Mouse (Mus musculus): ENCODE measurements around the gene Col8a1. TPM values are rescaled to one million over a fixed set of nuclear protein-coding genes. Genes with fewer than 3 reads are reported as not detected.

Col8a1 gene
- polyA plus RNA-seq, 1 experiment: 0.84 TPM

- H3K4me3 ChIP-seq (ENCODE audit: insufficient read depth, low read length): no peak overlapping the region
- no peak overlapping the region for H3K27ac ChIP-seq (ENCODE audit: insufficient read depth, low read depth, low read length)
- H3K4me1 ChIP-seq (ENCODE audit: control insufficient read depth, insufficient read depth, low read length): no peaks in the 10 kb centered on the region
- TF ChIP-seq CTCF (IDR thresholded peaks at IDR 0.05; ENCODE audit: low read depth, low read length): no peak
- TF ChIP-seq POLR2A (IDR thresholded peaks at IDR 0.05; ENCODE audit: borderline replicate concordance, low read depth, low read length): no peak
Measured at GRCm38 (mm10) chr16:57748093-57748492, 6.4 kb downstream of the Col8a1 start.

DNA sequence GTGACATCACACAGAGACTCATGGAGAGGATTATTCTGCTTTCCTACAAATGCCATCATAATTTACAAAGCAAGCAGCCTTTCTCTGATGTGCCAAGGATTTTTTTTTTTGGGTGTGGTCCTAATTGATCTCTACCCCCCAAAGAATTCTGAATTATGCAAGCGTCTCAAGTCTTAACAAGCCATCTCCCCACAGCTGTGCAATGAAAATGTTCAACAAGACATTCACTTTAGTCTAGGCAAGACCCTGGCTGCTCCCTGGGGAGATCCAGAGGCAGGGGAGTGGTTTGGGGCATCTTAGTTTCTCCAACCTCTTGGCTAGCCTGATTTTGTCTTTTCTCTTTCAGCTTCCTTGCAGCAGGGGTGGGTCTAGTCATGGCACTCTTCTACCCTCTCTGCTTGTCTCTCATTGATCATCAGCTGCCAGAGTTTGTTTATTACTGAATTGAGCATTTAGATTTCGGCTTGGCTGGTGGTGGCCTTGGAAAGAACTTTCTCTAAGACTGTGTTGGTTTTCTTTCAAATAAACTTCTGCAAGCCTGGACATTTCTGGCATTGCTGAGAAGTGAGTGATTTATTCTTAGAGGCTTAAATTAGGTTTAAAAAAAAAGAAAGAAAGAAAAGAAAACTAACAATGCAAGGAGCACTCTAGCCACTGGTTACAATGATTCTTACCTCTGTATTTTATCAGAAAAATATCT, 7.0 kb downstream of the Col8a1 start:
- TF ChIP-seq POLR2A (IDR thresholded peaks at IDR 0.05; ENCODE audit: borderline replicate concordance, low read depth, low read length): no peak
- TF ChIP-seq CTCF (IDR thresholded peaks at IDR 0.05; ENCODE audit: low read depth, low read length): no peak
- Histone ChIP-seq H3K27ac (ENCODE audit: insufficient read depth, low read depth, low read length) (no peak overlapping the region), H3K4me3 (ENCODE audit: insufficient read depth, low read length) (no peak overlapping the region), H3K4me1 (ENCODE audit: control insufficient read depth, insufficient read depth, low read length) (no peaks in the 10 kb centered on the region)

GRCm38 (mm10) chr16:57740169-57740568, 14.4 kb downstream of the Col8a1 start:
- no peak overlapping the region for H3K4me3 ChIP-seq (ENCODE audit: insufficient read depth, low read length)
- TF ChIP-seq CTCF (IDR thresholded peaks at IDR 0.05; ENCODE audit: low read depth, low read length): no peak
- TF ChIP-seq POLR2A (IDR thresholded peaks at IDR 0.05; ENCODE audit: borderline replicate concordance, low read depth, low read length): no peak
- no peak overlapping the region for H3K27ac ChIP-seq (ENCODE audit: insufficient read depth, low read depth, low read length)
- H3K4me1 ChIP-seq (ENCODE audit: control insufficient read depth, insufficient read depth, low read length): no peaks in the 10 kb centered on the region

- TF ChIP-seq CTCF (IDR thresholded peaks at IDR 0.05; ENCODE audit: low read depth, low read length) (no peak), POLR2A (IDR thresholded peaks at IDR 0.05; ENCODE audit: borderline replicate concordance, low read depth, low read length) (no peak)
- H3K27ac ChIP-seq (ENCODE audit: insufficient read depth, low read depth, low read length): no peak overlapping the region
- H3K4me3 ChIP-seq (ENCODE audit: insufficient read depth, low read length): no peak overlapping the region
- H3K4me1 ChIP-seq (ENCODE audit: control insufficient read depth, insufficient read depth, low read length): no peaks in the 10 kb centered on the region
Measured at GRCm38 (mm10) chr16:57734942-57735341, 19.6 kb downstream of the Col8a1 start.

- Histone ChIP-seq H3K4me1 (ENCODE audit: control insufficient read depth, insufficient read depth, low read length) (no peaks in the 10 kb centered on the region), H3K27ac (ENCODE audit: insufficient read depth, low read depth, low read length) (no peak overlapping the region), H3K4me3 (ENCODE audit: insufficient read depth, low read length) (no peak overlapping the region)
- TF ChIP-seq POLR2A (IDR thresholded peaks at IDR 0.05; ENCODE audit: borderline replicate concordance, low read depth, low read length) (no peak), CTCF (IDR thresholded peaks at IDR 0.05; ENCODE audit: low read depth, low read length) (no peak)
Measured at GRCm38 (mm10) chr16:57733545-57733944, 21.0 kb downstream of the Col8a1 start.

DNA sequence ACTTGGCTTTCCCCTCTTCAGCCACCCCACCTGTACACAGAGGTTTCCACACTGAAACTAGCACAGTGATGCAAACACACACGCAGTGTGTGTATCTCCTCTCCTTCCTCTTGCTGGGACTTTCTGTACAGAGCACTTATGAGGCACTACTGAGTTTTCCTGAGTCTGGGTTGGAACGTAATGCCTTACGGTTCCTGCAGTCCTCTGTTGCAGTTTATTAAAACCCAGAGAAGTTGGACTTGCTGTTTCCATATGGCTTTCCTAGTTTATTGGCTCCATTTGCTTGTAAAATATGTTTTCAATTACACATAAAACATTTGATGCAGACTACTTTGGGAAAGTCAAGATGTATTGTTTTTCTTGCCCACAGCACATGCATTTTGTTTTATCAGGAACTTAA, 21.4 kb downstream of the Col8a1 start:
- no peak overlapping the region for H3K4me3 ChIP-seq (ENCODE audit: insufficient read depth, low read length)
- H3K4me1 ChIP-seq (ENCODE audit: control insufficient read depth, insufficient read depth, low read length): no peaks in the 10 kb centered on the region
- H3K27ac ChIP-seq (ENCODE audit: insufficient read depth, low read depth, low read length): no peak overlapping the region
- TF ChIP-seq POLR2A (IDR thresholded peaks at IDR 0.05; ENCODE audit: borderline replicate concordance, low read depth, low read length) (no peak), CTCF (IDR thresholded peaks at IDR 0.05; ENCODE audit: low read depth, low read length) (no peak)

DNA sequence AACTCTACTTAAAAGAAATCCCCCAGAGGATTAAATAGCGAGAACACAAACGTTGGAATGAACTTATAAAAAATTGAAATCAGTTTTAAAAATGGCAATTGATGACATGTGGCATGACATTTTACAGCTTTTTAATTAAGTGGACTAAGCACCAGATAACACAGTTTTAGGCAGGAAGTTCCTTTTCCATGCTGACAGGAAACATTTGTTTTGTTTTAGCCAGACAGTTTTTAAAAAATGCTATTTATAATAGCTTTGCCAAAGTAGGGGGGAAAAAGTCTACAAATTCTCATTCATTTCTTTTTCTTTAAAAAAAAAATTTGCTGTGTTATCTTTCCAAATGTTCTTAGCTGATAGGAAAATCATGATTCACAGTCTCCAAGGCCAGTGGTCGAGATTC, 29.6 kb downstream of the Col8a1 start:
- H3K4me3 ChIP-seq (ENCODE audit: insufficient read depth, low read length): no peak overlapping the region
- TF ChIP-seq CTCF (IDR thresholded peaks at IDR 0.05; ENCODE audit: low read depth, low read length): no peak
- TF ChIP-seq POLR2A (IDR thresholded peaks at IDR 0.05; ENCODE audit: borderline replicate concordance, low read depth, low read length): no peak
- H3K4me1 ChIP-seq (ENCODE audit: control insufficient read depth, insufficient read depth, low read length): no peaks in the 10 kb centered on the region
- no peak overlapping the region for H3K27ac ChIP-seq (ENCODE audit: insufficient read depth, low read depth, low read length)

DNA sequence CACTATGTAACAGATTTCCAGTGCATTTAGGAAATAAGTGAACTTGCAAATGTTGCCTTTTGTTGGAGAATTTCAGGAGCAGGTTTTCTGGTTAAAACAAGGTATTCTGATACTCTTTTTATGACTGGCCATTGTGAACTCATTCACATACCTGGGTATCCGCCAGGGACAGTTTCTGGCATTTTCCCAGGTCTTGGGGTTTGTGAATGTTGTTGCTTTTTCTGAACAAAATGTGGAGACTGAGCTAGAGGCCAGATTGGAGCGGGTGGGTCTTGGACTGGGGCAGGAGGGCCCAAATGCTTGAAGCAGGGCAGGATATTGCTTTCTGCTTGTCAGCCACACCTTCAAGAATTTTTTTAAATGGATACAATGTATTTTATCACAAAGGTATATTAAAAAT, 35.6 kb downstream of the Col8a1 start:
- no peak for TF ChIP-seq POLR2A (IDR thresholded peaks at IDR 0.05; ENCODE audit: borderline replicate concordance, low read depth, low read length)
- no peak for TF ChIP-seq CTCF (IDR thresholded peaks at IDR 0.05; ENCODE audit: low read depth, low read length)
- Histone ChIP-seq H3K4me3 (ENCODE audit: insufficient read depth, low read length) (no peak overlapping the region), H3K4me1 (ENCODE audit: control insufficient read depth, insufficient read depth, low read length) (no peaks in the 10 kb centered on the region), H3K27ac (ENCODE audit: insufficient read depth, low read depth, low read length) (no peak overlapping the region)

GRCm38 (mm10) chr16:57698733-57699132, 55.8 kb downstream of the Col8a1 start:
- Histone ChIP-seq H3K4me3 (ENCODE audit: insufficient read depth, low read length) (no peak overlapping the region), H3K4me1 (ENCODE audit: control insufficient read depth, insufficient read depth, low read length) (no peaks in the 10 kb centered on the region), H3K27ac (ENCODE audit: insufficient read depth, low read depth, low read length) (no peak overlapping the region)
- TF ChIP-seq POLR2A (IDR thresholded peaks at IDR 0.05; ENCODE audit: borderline replicate concordance, low read depth, low read length): no peak
- no peak for TF ChIP-seq CTCF (IDR thresholded peaks at IDR 0.05; ENCODE audit: low read depth, low read length)

GRCm38 (mm10) chr16:57694694-57695093, 59.8 kb downstream of the Col8a1 start:
- no peak overlapping the region for H3K4me3 ChIP-seq (ENCODE audit: insufficient read depth, low read length)
- TF ChIP-seq CTCF (IDR thresholded peaks at IDR 0.05; ENCODE audit: low read depth, low read length) (no peak), POLR2A (IDR thresholded peaks at IDR 0.05; ENCODE audit: borderline replicate concordance, low read depth, low read length) (no peak)
- H3K27ac ChIP-seq (ENCODE audit: insufficient read depth, low read depth, low read length): no peak overlapping the region
- no peaks in the 10 kb centered on the region for H3K4me1 ChIP-seq (ENCODE audit: control insufficient read depth, insufficient read depth, low read length)

All from bone marrow macrophage, adult 2 months (primary cell).